25 mouse cellular contexts compared by ENCODE assay signal in genomic region chr5:113097551-113097950, GRCm38 (mm10). TPM values are rescaled to one million over a fixed set of nuclear protein-coding genes. Genes with fewer than 3 reads are reported as not detected.
DNase-seq lines count a peak whose midpoint lies in the region; ATAC-seq and TF ChIP-seq lines count a peak whose summit lies in the region.
"Had no signal": no experiment of that assay in that cellular context is flagged by ENCODE, and none has a peak within 500 bp of the region (broad histone marks: within the 10 kb centered on the region; RNA-seq: fewer than 3 reads in every experiment).

No protein-coding gene starts in this region.

- no peak overlapping the region for H3K9ac ChIP-seq in heart, embryonic 11.5 days (ENCODE audit: low read depth, low read length)
- no peak overlapping the region for H3K9ac ChIP-seq in liver, postnatal 0 days (replicated peaks)

- H3K4me3 ChIP-seq in heart, embryonic 11.5 days (ENCODE audit: low read depth, low read length), result no peak overlapping the region
- peak overlapping the region; percentile 4; the same call in 1 of the 2 replicates for H3K4me3 ChIP-seq in G1E (ENCODE audit: low read depth, low read length)
- no peak overlapping the region for H3K4me3 ChIP-seq in liver, postnatal 0 days (ENCODE audit: low read depth, low read length)

- H3K27ac ChIP-seq in heart, embryonic 11.5 days (ENCODE audit: low read depth, low read length), result no peak overlapping the region
- H3K27ac ChIP-seq in liver, postnatal 0 days (ENCODE audit: low read depth), result no peak overlapping the region

- DNase-seq in heart, adult 11 months, result peak; percentile 90
- DNase-seq in G1E (ENCODE audit: low spot score), result no peak
- no peak for DNase-seq in liver, postnatal 0 days
- DNase-seq: adrenal gland, adult 2 months; adrenal gland, adult 8-10 months; adrenal gland, postnatal 10 days; adrenal gland, postnatal 14 days; adrenal gland, postnatal 25 days; adrenal gland, postnatal 36 days; B cell, adult 2 months; cerebellum, adult 11 months; cerebellum, adult 11-12 months; cerebellum, adult 18-20 months; cerebellum, adult 2 months had no signal

- 90% methylated on average over 17 of the region's 17 CpGs for WGBS in heart, embryonic 11.5 days (ENCODE audit: insufficient replicate concordance)
- 84% methylated on average over 17 of the region's 17 CpGs for WGBS in liver, postnatal 0 days (ENCODE audit: insufficient replicate concordance)

- peaks cover 6% of the 10 kb centered on the region; the same call in 1 of the 2 replicates for H3K4me1 ChIP-seq in heart, embryonic 11.5 days (ENCODE audit: control insufficient read depth, insufficient read depth, low read length)
- no peaks in the 10 kb centered on the region for H3K4me1 ChIP-seq in G1E (ENCODE audit: insufficient read depth, low read depth, low read length)
- no peaks in the 10 kb centered on the region for H3K4me1 ChIP-seq in liver, postnatal 0 days (ENCODE audit: insufficient read depth)

- no peak for ATAC-seq in heart, embryonic 11.5 days (replicated peaks; ENCODE audit: insufficient number of reproducible peaks, low FRiP score, low TSS enrichment)
- no peak for ATAC-seq in G1E (ENCODE audit: extremely low read depth, insufficient number of reproducible peaks, low FRiP score, poor library complexity, severe bottlenecking)
- ATAC-seq in liver, postnatal 0 days, result no peak
- ATAC-seq: activated CD4-positive, CD25-positive, alpha-beta regulatory T cell, adult 4 months; CD4-positive, CD25-positive, alpha-beta regulatory T cell, adult 4 months; Patski had no signal

- TF ChIP-seq EP300 in liver, postnatal 0 days (IDR thresholded peaks at IDR 0.05; ENCODE audit: low read depth), result no peak

- no peak for TF ChIP-seq CTCF in G1E (IDR thresholded peaks at IDR 0.05; ENCODE audit: low read depth, low read length)
- TF ChIP-seq CTCF in liver, postnatal 0 days (IDR thresholded peaks at IDR 0.05; ENCODE audit: low read depth), result no peak

- H3K9me3 ChIP-seq in heart, embryonic 11.5 days (replicated peaks; ENCODE audit: control insufficient read depth, low read length), result no peaks in the 10 kb centered on the region
- peaks cover 99% of the 10 kb centered on the region for H3K9me3 ChIP-seq in G1E (replicated peaks)
- H3K9me3 ChIP-seq in liver, postnatal 0 days (ENCODE audit: low read length), result no peaks in the 10 kb centered on the region

- peaks cover 9% of the 10 kb centered on the region for H3K36me3 ChIP-seq in heart, embryonic 11.5 days (ENCODE audit: control insufficient read depth, insufficient read depth, low read length)
- no peaks in the 10 kb centered on the region for H3K36me3 ChIP-seq in G1E (replicated peaks)
- H3K36me3 ChIP-seq in liver, postnatal 0 days (replicated peaks; ENCODE audit: insufficient read depth, low read length), result peaks cover 13% of the 10 kb centered on the region; the same call in 1 of the 2 replicates

- H3K4me2 ChIP-seq in heart, embryonic 11.5 days, result no peak overlapping the region
- no peak overlapping the region for H3K4me2 ChIP-seq in liver, postnatal 0 days (ENCODE audit: low read depth, low read length)

- no peaks in the 10 kb centered on the region for H3K27me3 ChIP-seq in heart, embryonic 11.5 days (ENCODE audit: control insufficient read depth, insufficient read depth, low read length)
- peaks cover 2% of the 10 kb centered on the region; the same call in 1 of the 2 replicates for H3K27me3 ChIP-seq in G1E (ENCODE audit: insufficient read depth, low read length)
- no peaks in the 10 kb centered on the region for H3K27me3 ChIP-seq in liver, postnatal 0 days (ENCODE audit: insufficient read depth, low read length)
- H3K27me3 ChIP-seq: CH12.LX, Patski had no signal

RNA-seq across cellular contexts. Expression of gene Crybb3, which starts 16.2 kb away (rescaled TPM):
- polyA plus RNA-seq in heart, embryonic 11.5 days (2014; fragmentation: Nextera tagmentation; extraction: Ambion mirVana), result 0.56 and 0.77 TPM in 2 replicates
- total RNA-seq in G1E (2014; fragmentation: Nextera tagmentation) (not detected in 2 replicates), G1E (2017) (not detected in 2 replicates)
- not detected in 2 replicates for polyA plus RNA-seq in G1E (2012)
- polyA plus RNA-seq in liver, postnatal 0 days (2015; fragmentation: Nextera tagmentation; extraction: Ambion mirVana), result 0.15 TPM in 1 of 2 replicates, not detected in the other
- total RNA-seq: CH12.LX, MEL had no signal
- polyA plus RNA-seq: activated CD4-positive, CD25-positive, alpha-beta regulatory T cell, adult 4 months; C2C12; CD4-positive, CD25-positive, alpha-beta regulatory T cell, adult 4 months had no signal

RNA-seq across cellular contexts. Expression of gene Crybb2, which starts 27.6 kb away (rescaled TPM):
- polyA plus RNA-seq in heart, embryonic 11.5 days (2014; fragmentation: Nextera tagmentation; extraction: Ambion mirVana), result not detected in 2 replicates
- not detected in 2 replicates for total RNA-seq in G1E (2014; fragmentation: Nextera tagmentation)
- total RNA-seq in G1E (2017), result 0.29 TPM in 1 of 2 replicates, not detected in the other
- not detected in 2 replicates for polyA plus RNA-seq in G1E (2012)
- not detected in 2 replicates for polyA plus RNA-seq in liver, postnatal 0 days (2015; fragmentation: Nextera tagmentation; extraction: Ambion mirVana)
- total RNA-seq: adrenal gland, adult 18-20 months; adrenal gland, adult 2 months; adrenal gland, adult 8-10 months; adrenal gland, postnatal 10 days; adrenal gland, postnatal 14 days; adrenal gland, postnatal 25 days; adrenal gland, postnatal 36 days; adrenal gland, postnatal 4 days; CH12.LX; ES-E14; MEL had no signal
- polyA plus RNA-seq: activated CD4-positive, CD25-positive, alpha-beta regulatory T cell, adult 4 months; adrenal gland, adult 2 months; brain, embryonic 14.5 days; C2C12; CD4-positive, CD25-positive, alpha-beta regulatory T cell, adult 4 months; cerebellum, adult 2 months; Patski had no signal
